ENCODE assay signal across 13 mouse cellular contexts in genomic region chr13:47778218-47779009, GRCm38 (mm10).
A peak's percentile ranks its signal among the peaks of the same experiment; 100 is the strongest.
DNase-seq lines count a peak whose midpoint lies in the region; ATAC-seq and TF ChIP-seq lines count a peak whose summit lies in the region.
"Had no signal": no experiment of that assay in that cellular context is flagged by ENCODE, and none has a peak within 500 bp of the region (broad histone marks: within the 10 kb centered on the region; RNA-seq: fewer than 3 reads in every experiment).

No protein-coding gene starts in this region.

- TF ChIP-seq CTCF in kidney, postnatal 0 days (IDR thresholded peaks at IDR 0.05; ENCODE audit: low read depth): no peak
- no peak for TF ChIP-seq CTCF in small intestine, adult 2 months (IDR thresholded peaks at IDR 0.05; ENCODE audit: extremely low read depth, insufficient read length, insufficient replicate concordance, low read depth, low read length)

- no peak for ATAC-seq in kidney, postnatal 0 days (replicated peaks; ENCODE audit: low FRiP score, low read depth)
- ATAC-seq in hindbrain, embryonic 12.5 days (ENCODE audit: low FRiP score): no peak
- no peak for ATAC-seq in limb, embryonic 15.5 days (ENCODE audit: insufficient number of reproducible peaks, low FRiP score, low TSS enrichment, low read depth)

- no peak for TF ChIP-seq POLR2A in small intestine, adult 2 months (IDR thresholded peaks at IDR 0.05; ENCODE audit: low read depth, low read length)

- DNase-seq in kidney, postnatal 0 days (ENCODE audit: low spot score): peak; percentile 32
- no peak for DNase-seq in kidney, postnatal 14 days
- no peak for DNase-seq in c-Kit-positive CD71-positive TER-119-positive erythroid progenitor cells, embryonic 14.5 days (ENCODE audit: low spot score)
- no peak for DNase-seq in right cerebral cortex, adult 2 months (ENCODE audit: low spot score in 2 of 2)
- DNase-seq in layer of hippocampus, adult 9-10 months (ENCODE audit: low spot score): no peak
- DNase-seq: cerebellum, adult 2 months; thymus, postnatal 25 days had no signal

- no peak overlapping the region for H3K27ac ChIP-seq in kidney, postnatal 0 days
- peak overlapping the region; percentile 25 for H3K27ac ChIP-seq in hindbrain, embryonic 12.5 days
- H3K27ac ChIP-seq in limb, embryonic 15.5 days: peak overlapping the region; percentile 17; the same call in 1 of the 2 replicates
- H3K27ac ChIP-seq in small intestine, adult 2 months (ENCODE audit: insufficient read depth, low read depth, low read length): peak overlapping the region; percentile 85; the same call in 1 of the 2 replicates
- H3K27ac ChIP-seq: left cerebral cortex, adult 2 months; liver, embryonic 15.5 days had no signal

- H3K36me3 ChIP-seq in kidney, postnatal 0 days (ENCODE audit: insufficient read depth, low read length): no peaks in the 10 kb centered on the region
- no peaks in the 10 kb centered on the region for H3K36me3 ChIP-seq in hindbrain, embryonic 12.5 days
- no peaks in the 10 kb centered on the region for H3K36me3 ChIP-seq in limb, embryonic 15.5 days
- H3K36me3 ChIP-seq in small intestine, adult 2 months (ENCODE audit: control insufficient read depth, insufficient read depth, low read length): no peaks in the 10 kb centered on the region
- H3K36me3 ChIP-seq: heart, embryonic 15.5 days; liver, embryonic 15.5 days had no signal

- no peaks in the 10 kb centered on the region for H3K4me1 ChIP-seq in kidney, postnatal 0 days (replicated peaks; ENCODE audit: insufficient read depth, low read length)
- H3K4me1 ChIP-seq in hindbrain, embryonic 12.5 days: peaks cover 14% of the 10 kb centered on the region
- peaks cover 14% of the 10 kb centered on the region for H3K4me1 ChIP-seq in limb, embryonic 15.5 days
- no peaks in the 10 kb centered on the region for H3K4me1 ChIP-seq in small intestine, adult 2 months (ENCODE audit: control insufficient read depth, insufficient read depth, insufficient read length, low read length)
- H3K4me1 ChIP-seq: liver, embryonic 15.5 days had no signal

- H3K9me3 ChIP-seq in kidney, postnatal 0 days (replicated peaks; ENCODE audit: low read length): no peaks in the 10 kb centered on the region
- H3K9me3 ChIP-seq in hindbrain, embryonic 12.5 days (replicated peaks): no peaks in the 10 kb centered on the region
- H3K9me3 ChIP-seq in limb, embryonic 15.5 days: no peaks in the 10 kb centered on the region
- H3K9me3 ChIP-seq: heart, embryonic 15.5 days; liver, embryonic 15.5 days had no signal

- no peak overlapping the region for H3K9ac ChIP-seq in kidney, postnatal 0 days (ENCODE audit: low read depth, low read length)
- no peak overlapping the region for H3K9ac ChIP-seq in hindbrain, embryonic 12.5 days
- no peak overlapping the region for H3K9ac ChIP-seq in limb, embryonic 15.5 days
- H3K9ac ChIP-seq: heart, embryonic 15.5 days; liver, embryonic 15.5 days had no signal

- H3K4me3 ChIP-seq in kidney, postnatal 0 days (replicated peaks; ENCODE audit: low read depth, low read length): no peak overlapping the region
- no peak overlapping the region for H3K4me3 ChIP-seq in hindbrain, embryonic 12.5 days
- no peak overlapping the region for H3K4me3 ChIP-seq in limb, embryonic 15.5 days
- H3K4me3 ChIP-seq in small intestine, adult 2 months (ENCODE audit: low read depth, low read length): no peak overlapping the region
- H3K4me3 ChIP-seq: liver, embryonic 15.5 days had no signal

- WGBS in kidney, postnatal 0 days: 31% methylated on average over 13 of the region's 14 CpGs
- 55% methylated on average over 11 of the region's 14 CpGs for WGBS in hindbrain, embryonic 12.5 days
- WGBS in limb, embryonic 15.5 days: 26% methylated on average over 11 of the region's 14 CpGs
- WGBS in small intestine, adult 2 months: 67% methylated on average over 11 of the region's 14 CpGs

- no peaks in the 10 kb centered on the region for H3K27me3 ChIP-seq in kidney, postnatal 0 days (ENCODE audit: insufficient read depth, low read length)
- no peaks in the 10 kb centered on the region for H3K27me3 ChIP-seq in hindbrain, embryonic 12.5 days
- H3K27me3 ChIP-seq in limb, embryonic 15.5 days: no peaks in the 10 kb centered on the region
- H3K27me3 ChIP-seq in small intestine, adult 2 months (ENCODE audit: control insufficient read depth, insufficient read depth, low read length): no peaks in the 10 kb centered on the region
- H3K27me3 ChIP-seq: heart, embryonic 15.5 days; liver, embryonic 15.5 days had no signal

- H3K4me2 ChIP-seq in kidney, postnatal 0 days (ENCODE audit: low read length): no peak overlapping the region
- no peak overlapping the region for H3K4me2 ChIP-seq in hindbrain, embryonic 12.5 days (replicated peaks)
- H3K4me2 ChIP-seq in limb, embryonic 15.5 days: peak overlapping the region; percentile 25; the same call in 1 of the 2 replicates
- H3K4me2 ChIP-seq: liver, embryonic 15.5 days had no signal
